Mouse (Mus musculus): ENCODE measurements around the gene Scnn1g.

Gene Scnn1g

DNA sequence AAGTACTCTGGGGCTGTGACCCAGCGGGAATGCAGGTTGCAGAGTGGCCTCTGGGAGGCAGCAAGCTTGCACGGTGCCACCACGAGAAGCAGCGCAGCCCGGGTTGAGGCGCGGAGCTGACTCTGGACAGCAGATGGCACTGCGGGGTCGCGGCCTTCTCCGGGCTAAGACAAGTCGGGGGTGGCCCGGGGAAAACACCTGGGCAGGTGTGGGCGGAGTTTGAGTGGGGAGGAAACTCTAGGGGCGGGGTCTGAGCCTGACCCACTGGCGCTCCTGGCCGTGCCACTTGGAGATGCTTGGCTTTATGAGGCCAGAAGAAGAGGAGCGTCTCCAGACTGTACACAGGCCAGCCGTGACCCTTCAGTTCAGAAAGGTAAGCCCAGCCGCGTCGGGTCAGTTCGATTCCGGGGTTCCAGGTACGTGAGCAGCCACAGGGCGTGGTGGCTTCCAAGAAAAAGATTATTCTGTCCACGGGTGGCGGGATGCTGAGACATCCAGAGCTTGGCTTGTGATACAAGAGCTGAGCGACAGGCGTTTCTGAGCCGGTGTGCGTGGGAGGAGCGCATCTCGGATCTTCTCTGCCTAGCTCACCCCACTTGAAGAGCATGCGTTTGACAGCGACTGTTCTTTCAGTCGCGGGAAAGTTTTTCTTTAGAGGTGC, at the start of gene Scnn1g:
Gene Scnn1g, plus strand, starts transcription at position 309 of the 661 bp plus-strand sequence.
- DNase-seq (ENCODE audit: low spot score): peak; percentile 70

DNA sequence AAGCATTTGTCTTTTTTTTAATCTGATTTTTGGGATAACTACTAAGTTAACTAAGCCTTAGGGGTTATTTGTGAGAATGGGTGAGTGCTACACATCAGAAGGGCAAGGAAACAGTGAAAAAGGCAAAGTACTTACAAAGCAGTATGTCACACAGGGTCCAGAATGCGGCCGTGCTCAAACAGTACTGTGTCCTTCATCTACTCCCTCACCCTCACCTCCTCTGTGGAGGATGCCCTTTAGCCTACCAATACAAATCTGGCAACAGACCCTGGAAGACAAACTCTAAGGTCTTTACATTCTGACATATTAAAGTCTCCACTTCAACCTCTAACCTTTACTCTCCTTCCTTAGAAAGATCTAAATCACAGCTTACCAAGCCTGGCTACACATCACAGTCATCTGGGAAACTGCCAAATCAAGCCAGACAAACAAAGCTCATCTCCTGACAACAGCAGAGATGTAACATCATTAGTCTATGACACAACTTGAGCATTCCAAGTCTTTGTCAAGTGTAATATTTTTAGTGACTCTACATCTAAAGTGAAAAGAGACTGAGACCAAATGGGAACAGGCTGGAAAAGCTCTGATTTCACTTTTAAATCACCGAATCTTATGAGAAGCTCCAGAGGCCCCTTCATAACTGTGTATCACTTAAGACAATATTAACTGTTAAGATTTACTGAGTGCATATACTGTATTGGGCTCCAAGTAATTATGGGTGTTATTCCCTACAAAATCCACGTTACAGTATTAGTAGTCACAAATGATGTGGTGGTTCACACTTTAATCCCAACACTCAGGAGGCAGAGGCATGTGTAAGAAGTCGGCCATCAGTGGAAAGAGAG, 48.9 kb upstream of the Scnn1g start:
- no peak for DNase-seq (ENCODE audit: low spot score)

DNA sequence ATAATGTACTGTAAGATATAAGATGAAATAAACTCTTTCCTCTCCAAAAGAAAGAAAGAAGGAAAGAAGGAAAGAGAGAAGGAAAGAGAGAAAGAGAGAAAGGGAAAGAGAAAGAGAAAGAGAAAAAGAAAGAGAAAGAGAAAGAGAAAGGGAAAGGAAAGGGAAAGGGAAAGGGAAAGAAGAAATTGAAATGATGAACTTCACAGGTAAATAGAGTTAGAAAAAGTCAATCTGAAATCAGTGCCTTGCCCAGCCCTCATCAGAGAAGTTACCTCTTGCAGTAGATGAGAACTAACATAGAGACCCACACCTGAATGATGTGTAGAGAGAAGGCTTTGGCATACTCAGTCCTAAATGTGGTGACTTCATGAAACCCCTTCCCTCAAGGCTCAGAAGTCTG, 44.9 kb upstream of the Scnn1g start:
- no peak for DNase-seq (ENCODE audit: low spot score)

DNA sequence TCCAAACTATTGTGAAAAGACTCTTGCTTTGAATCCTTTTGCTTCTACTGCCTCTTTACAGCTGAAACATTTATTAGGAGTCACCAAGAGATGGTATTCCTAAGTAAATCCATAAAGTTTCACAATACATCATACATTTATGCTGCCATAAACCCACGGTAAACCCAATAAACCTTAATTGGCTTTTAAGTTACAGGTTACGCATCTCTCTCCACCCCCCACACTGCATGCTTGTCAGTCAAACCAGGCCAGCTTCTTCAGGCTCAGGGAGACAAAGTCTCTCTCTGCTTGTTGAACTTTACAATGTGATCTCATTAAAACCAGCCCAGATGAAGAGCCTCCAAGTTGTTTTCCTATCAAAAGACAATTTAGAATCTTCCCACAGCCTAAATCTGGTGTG, 42.5 kb upstream of the Scnn1g start:
- no peak for DNase-seq (ENCODE audit: low spot score)

DNA sequence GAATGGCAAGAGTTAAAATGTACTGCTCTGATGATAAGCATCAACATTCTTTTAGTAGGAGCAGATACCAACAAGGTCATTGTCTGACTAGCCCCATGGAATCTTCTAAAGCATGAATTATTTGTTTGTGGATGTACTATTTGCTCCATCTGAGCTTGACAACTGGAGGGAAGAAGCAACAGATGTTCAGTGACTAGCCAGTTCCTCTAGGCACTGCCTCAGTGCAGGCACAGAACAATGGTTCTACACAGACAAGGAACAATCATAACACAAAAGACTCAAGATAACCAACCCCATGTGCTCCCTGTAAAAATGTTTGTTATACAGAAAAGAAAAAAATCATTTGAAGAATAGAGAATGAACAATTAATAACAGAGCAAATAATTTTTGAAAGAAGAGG, 37.1 kb upstream of the Scnn1g start:
- DNase-seq (ENCODE audit: low spot score): no peak

DNA sequence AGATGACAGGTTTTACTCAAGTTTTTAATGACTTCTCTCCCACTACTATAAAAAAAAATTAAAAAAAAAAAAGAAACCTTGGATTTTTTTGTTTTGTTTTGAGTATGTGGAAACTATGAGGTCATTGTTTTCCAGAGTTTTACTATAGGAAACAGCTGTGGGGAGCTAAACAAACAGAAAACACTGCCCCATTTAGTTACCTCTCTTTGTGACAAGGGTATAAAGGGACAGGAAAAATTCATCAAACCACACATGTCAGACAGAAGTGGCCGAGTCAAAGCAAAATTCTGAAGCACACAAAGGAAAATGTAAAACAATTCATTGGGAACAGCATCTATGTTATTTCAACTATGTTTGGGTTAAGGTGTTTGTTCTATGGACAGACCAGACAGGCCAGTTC, 36.7 kb upstream of the Scnn1g start:
- no peak for DNase-seq (ENCODE audit: low spot score)

DNA sequence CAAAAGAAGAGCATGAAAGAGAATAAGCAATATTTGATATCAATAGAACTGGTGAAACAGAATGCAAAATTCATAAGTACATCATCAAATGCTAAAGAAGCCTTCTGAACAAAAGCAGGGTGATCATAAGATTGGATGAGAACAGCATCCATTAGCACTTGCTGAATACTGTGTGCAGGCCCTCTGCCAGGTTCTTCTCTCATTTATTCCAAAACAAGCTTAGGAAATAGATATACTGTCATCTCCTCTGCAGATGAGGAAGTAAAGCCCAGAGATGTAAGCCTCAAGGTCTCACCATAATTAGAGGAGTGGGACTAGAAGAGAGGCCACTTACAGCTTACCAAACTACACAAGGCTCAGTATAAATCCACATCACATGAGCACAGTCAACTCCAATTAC, 35.1 kb upstream of the Scnn1g start:
- DNase-seq (ENCODE audit: low spot score): no peak

DNA sequence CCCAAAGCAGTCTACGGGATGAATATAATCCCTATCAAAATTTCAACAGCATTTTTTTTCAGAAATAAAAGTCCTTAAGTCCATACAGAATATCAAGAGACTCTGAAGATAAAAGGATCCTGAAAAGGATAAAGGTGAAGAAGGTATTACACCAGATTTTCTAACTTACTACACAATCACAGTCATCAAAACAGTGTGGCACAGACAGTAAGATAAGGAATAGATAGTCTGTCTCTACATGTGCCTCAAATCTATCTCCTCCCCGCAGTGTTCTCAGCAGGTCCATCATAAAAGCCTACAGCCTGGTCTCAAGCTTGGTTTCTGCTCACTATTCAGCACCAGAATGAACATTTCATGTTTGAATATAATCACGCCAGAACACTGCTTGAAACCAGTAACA, 33.8 kb upstream of the Scnn1g start:
- DNase-seq (ENCODE audit: low spot score): no peak

DNA sequence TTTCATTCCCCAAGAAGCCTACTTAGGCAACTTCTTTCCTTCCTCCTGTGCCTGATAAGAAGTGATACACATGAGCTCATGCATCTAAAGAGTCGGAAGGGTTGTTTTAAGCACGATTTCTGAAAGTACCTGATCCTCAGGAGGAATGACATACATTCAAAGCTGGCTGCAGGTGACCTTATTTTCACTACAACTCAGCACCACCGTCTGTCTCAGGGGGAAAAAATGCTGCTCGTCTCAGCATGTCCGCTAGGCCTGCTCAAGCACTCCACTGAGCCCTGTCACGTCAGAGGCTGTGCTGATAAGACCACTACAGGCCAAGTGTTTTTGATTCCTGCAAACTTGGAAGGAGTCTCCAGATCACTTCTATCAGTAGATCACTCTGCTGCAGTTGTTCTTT, 32.3 kb upstream of the Scnn1g start:
- DNase-seq (ENCODE audit: low spot score): no peak

DNA sequence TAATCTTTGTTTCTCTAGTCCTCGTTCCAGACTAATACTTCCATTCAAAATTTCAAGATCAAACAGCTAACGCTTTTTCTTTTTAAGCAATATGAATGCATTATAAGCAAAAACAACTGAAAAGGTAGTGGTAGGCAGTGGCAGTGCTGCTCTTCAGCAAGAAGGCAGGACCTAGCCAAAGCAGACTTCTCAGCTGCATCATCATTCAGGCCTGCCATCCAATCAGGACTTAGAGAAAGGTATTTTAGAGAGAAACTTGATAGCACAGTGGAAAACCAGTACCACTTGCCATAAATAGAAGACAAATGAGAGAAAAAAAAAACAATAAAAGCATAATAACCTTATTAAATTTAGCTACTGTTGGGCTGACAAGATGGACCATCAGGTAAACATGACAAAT, 29.2 kb upstream of the Scnn1g start:
- no peak for DNase-seq (ENCODE audit: low spot score)

DNA sequence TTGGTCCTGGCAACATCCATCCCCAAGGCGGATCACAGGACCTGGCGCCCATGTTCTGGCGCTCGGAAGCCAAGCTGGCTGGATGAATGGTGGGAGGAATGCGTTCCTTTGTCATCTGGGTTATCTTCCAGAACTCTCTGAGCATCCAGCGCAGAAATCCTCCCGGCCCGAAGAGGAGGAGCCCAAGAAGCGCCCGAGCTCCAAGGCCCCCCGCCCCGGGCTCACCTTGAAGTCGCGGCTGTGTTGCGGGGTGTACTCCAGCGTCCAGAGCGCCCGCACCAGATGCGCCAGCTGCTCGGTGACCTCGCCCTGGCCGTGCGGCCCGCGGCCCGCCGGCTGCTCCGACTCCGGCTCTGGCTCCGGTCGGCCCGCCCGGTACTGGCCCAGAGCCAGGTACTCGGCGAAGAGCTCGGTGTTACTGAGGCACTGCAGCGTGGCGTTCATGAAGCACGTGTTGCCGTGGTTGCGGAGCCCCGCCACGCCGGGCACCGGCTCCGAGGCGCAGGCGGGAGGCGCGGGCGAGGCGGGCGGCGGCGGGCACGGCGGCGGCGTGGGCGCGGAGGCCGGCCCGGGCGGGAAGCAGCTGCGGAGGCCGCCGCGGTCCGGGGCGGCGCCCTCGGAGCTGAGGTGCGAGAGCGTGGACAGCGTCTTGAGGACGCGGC, 27.7 kb upstream of the Scnn1g start:
- DNase-seq (ENCODE audit: low spot score): no peak

DNA sequence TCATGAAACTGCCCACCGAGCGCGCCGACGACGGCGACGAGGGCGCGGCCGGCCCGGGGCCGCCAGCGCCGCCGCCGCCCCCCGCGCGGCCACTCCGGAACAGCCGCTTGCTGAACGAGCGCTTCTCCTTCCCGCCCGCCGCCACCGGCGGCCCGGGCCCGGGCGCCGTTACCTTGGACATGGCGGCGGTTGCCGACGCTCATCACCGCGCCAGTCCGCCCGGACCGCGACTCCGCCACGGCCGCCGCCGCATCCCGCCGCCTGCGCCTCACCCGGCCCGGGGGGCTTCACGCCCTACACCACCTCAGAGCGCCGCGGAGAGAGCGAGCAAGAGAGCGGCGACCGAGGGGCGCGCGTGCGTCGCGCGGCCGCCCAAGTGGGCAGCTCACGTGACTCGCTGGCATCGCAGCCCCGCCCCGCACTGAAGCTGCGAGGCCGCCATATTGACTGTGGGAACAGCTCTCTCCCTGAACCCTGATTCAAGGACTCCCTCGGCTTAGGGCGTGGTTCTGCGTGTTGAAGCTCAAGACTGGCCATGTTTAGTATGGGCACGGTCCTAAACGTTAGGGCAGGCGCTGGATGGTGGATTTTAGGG, 27.1 kb upstream of the Scnn1g start, which contains the start of gene Usp31:
Gene Usp31, minus strand, starts transcription at position 181 of the 595 bp plus-strand sequence.
- peak; percentile 95 for DNase-seq (ENCODE audit: low spot score)

DNA sequence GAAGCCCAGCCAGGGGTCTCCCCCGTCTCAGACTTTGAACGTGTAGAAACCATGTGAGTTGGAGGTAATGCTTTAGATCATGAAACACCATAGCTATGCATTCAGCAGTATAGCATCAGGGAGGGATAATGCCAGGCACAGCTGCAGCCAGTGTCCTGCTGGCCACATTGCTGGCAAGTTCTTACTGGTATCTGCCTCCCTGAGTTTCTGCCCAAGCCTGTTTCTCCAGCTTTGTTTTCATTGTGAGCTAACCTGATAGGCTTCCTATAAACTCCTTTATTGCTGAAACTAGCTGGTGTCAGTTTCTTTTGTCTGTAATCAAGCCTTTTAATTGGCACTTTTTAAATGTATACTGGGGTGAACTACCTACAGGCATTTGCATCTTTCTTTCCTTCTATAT, 23.1 kb upstream of the Scnn1g start:
- DNase-seq (ENCODE audit: low spot score): no peak

DNA sequence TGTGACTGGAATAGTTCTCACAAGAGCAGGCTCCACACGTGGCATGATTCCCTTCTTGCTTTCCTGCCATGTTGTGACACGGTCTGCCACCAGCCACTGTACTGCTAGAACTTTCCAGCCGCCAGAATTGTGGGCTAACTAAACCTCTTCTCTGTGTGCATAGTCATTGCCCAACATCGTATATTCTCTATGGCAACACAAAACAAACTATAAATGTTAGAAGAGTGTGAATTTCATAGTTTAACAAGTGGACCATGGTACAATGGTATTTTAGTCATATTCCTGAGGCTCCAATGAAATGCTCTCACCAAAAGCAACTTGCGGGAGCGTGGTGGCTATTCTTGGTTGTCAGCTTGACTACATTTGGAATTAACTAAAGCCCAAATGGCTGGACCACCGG, 17.2 kb upstream of the Scnn1g start:
- DNase-seq (ENCODE audit: low spot score): no peak

DNA sequence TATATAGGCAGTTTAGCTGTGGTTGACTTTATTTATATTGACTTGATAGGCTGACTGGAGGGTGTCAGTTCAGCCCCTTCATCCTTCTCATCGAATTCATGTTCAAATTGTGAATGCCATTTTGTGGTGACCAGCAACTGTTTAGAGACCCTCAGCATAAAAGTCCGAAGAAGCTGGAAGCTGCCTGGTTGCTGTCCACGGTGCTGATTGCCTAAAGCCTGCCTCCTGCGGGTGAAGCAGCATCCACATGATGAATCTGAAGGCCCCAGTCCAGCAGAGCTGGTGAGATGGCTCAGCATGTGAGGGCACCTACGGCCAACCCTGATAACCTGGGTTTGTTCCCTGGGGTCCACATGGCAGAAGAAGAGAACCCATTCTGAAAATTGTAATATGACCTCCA, 4.1 kb upstream of the Scnn1g start:
- no peak for DNase-seq (ENCODE audit: low spot score)

DNA sequence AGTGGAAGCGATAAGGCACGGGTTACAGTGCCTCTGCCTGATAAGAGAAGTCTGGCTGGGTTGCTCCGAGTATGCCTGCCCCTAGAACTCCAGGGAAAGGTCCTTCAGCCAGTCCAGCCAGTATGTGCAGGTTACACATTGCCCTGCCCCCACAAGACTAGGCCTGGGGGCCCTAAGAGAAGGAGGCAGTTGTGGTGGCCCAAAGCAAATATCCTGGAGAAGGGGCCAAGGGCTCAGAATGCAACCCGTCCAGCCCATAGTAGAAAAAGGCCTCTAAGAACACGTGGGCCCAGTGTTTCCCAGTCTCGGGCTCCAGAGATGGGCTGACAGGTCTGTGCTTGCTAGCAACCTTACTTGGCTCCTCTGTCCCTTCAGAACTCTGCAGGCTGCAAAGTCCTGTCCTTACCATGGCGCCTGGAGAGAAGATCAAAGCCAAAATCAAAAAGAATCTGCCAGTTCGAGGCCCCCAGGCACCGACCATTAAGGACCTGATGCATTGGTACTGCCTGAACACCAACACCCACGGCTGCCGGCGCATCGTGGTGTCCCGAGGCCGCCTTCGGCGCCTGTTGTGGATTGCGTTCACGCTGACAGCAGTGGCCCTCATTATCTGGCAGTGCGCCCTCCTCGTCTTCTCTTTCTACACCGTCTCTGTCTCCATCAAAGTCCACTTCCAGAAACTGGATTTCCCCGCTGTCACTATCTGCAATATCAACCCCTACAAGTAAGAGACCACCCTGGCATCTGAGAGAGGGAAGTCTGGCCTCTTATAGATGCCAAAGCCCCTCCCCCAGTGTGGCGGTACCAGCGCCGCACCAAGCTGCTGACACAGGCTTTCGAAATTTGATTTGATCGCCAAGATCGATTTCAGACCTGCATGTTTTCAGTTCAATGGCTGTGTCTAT, 3.5 kb downstream of the Scnn1g start:
- no peak for DNase-seq (ENCODE audit: low spot score)

DNA sequence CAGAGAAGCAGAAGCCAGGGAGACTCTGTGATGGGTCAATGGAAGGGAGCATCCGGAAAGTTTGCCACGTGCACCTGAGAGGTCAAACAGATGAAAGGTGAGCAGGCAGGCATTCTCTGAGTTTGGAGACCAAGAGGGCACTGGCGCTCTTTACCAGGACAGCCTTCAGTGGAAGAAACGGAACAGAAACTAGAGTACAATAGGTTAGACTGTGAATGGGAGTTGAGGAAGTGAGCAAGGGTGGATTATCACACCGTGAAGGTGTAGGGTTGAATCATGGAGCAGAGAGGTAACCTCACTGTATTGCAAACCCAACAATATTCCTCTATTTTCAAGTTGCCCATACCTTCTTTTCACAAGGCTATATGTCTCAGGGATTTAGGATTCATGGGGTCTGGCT, 16.0 kb downstream of the Scnn1g start:
- no peak for DNase-seq (ENCODE audit: low spot score)

DNA sequence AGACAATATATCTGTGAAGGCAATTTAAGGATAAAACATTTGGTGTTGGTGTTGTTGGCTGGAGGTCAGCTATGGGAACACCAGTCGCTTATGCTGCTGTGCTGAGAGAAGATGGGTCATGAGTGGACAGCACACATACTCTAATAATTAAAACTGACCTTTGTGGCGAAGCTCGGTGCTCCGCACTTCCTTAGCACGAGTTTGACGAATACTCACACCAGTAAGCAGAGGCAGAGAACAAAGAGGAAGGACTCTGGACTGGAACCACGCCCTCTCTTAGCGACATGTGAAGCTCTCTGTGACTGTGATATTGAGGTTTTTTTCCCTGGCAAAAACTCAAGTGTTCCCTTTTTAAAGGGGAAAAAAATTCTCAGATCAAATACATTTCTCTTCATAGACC, 20.5 kb downstream of the Scnn1g start:
- no peak for DNase-seq (ENCODE audit: low spot score)

DNA sequence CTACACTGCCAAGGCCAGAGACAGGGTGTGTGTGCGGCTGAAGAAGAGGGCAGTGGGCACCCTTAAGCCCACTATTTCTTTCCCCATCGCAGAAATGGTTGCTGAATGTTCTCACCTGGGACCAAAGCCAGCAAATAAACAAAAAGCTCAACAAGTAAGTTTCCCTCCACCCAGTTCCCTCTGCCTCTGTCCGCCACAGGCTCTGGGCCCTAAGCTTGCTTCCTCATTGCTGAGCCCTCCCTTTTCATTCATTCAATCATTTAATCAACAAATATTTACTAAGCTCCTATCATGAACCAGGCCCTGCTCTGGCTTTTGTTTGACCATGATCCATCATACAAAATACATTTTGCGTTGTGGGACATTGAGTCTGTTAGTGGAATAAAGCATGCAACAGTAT, 29.0 kb downstream of the Scnn1g start:
- no peak for DNase-seq (ENCODE audit: low spot score)

DNA sequence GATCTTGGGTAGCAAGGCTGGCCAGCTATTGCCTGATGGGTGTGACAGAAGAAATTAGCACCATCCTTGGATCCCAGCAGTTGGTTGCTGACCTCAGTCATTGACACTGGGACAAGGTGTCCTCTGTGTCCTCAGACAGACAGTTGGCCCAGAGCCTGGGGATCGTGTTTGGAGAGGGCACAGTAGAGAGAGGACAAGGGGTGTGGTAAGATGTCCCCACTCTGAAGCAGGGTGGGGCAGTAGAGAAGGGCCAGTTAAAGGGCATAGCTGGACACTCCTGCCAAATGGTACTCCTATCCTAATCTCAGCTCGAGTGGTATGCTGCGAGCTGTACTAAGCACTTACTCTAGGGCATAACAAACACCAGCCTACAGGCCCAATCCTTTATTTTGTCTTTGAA, 33.6 kb downstream of the Scnn1g start:
- DNase-seq (ENCODE audit: low spot score): no peak

DNA sequence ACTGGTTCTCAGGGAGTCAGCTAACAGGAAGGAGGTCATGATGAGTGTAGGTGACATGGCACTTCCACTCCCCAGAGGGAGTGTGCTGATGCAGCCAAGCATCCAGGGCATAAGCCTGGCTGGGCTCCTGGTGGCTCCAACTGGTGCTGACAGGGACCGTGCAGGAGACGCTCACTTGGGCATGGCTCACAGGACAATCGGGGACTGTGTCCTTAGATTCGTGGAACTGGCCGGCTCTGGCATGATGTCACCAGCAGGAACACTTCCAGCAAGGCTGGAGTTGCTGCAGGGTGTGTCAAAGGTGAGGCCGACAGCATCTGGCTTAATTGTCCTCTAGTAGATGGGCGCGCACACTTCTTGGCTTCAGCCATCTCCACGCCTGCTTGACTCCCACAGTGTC, 34.7 kb downstream of the Scnn1g start:
- no peak for DNase-seq (ENCODE audit: low spot score)

DNA sequence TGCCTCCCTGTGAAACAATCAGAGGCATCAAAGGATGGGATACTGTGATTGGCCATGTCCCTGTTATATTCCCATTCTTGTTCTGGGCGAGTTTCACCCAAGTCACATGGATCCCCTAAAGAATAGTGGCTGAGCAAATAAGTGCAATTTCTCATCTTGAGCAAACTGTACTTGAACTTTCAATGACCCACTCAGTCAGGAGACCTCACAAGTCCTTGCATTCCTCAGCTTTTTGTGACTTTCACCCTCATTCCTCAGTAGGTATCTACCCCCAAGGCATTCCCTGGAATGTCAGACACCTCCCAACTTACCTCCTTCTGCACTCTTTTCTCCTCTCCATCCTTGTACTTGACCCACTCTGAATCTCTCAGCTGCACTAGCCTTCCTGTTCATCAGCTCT, 44.3 kb downstream of the Scnn1g start:
- no peak for DNase-seq (ENCODE audit: low spot score)

Data from layer of hippocampus, adult 9-10 months (tissue).